In the genomic region with DNA sequence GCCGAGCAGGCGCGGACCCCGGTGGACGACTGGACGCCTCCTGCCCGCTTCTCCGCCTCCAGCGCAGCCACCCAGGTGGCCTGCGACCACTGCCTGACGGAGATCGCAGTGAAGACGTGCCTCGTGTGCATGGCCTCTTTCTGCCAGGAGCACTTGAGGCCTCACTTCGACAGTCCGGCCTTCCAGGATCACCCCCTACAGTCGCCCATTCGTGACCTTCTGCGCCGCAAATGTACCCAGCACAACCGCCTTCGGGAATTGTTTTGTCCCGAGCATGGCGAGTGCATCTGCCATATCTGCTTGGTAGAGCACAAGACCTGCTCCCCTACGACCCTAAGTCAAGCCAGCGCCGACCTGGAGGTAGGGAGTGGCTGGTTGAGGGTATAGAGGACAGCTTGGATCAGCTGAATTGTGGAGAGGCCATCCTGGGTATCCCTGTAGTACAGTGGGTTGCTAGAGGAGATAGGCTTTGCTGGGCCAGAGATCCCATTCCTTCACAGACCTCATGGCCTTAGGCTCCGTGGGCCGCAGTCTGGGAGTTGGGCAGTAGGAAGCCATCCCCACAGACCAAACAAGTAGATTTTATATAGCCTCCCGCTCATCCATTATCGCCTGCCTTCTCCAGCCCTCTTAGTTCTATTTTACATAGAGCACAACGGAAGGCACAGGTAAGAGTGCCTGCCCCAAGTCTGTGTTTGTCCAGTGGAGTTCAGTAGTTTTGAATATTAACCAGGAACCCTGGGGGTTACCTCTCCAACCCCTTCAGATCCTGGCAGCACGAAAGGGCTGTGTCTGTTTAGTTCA, we compare ENCODE assay signal across 8 mouse cellular contexts. TPM values are rescaled to one million over a fixed set of nuclear protein-coding genes. Genes with fewer than 3 reads are reported as not detected.
A peak's percentile ranks its signal among the peaks of the same experiment; 100 is the strongest.
DNase-seq lines count a peak whose midpoint lies in the region; ATAC-seq and TF ChIP-seq lines count a peak whose summit lies in the region.

No protein-coding gene starts in this region.

- TF ChIP-seq POLR2A in olfactory bulb, adult 2 months (IDR thresholded peaks at IDR 0.05; ENCODE audit: insufficient read depth, low read depth, low read length) = no peak

- no peaks in the 10 kb centered on the region for H3K27me3 ChIP-seq in heart, embryonic 13.5 days (replicated peaks)
- no peaks in the 10 kb centered on the region for H3K27me3 ChIP-seq in heart, embryonic 15.5 days
- peaks cover 38% of the 10 kb centered on the region for H3K27me3 ChIP-seq in limb, embryonic 13.5 days

- no peak for ATAC-seq in heart, embryonic 13.5 days (ENCODE audit: extremely low read depth, insufficient number of reproducible peaks, low FRiP score, low TSS enrichment)
- ATAC-seq in heart, embryonic 15.5 days (replicated peaks; ENCODE audit: insufficient number of reproducible peaks, insufficient read depth, low FRiP score, low read depth) = peak; percentile 3; the same call in 1 of the 2 replicates
- ATAC-seq in limb, embryonic 13.5 days (ENCODE audit: low FRiP score, low read depth) = peak; percentile 29; the same call in 1 of the 2 replicates

- WGBS in heart, embryonic 13.5 days = 18% methylated on average over 33 of the region's 33 CpGs
- WGBS in heart, embryonic 15.5 days = 17% methylated on average over 33 of the region's 33 CpGs
- WGBS in limb, embryonic 13.5 days = 24% methylated on average over 33 of the region's 33 CpGs
- WGBS in olfactory bulb, adult 2 months = 44% methylated on average over 33 of the region's 33 CpGs

- DNase-seq in heart, postnatal 4 days = no peak
- DNase-seq in MN1 (ENCODE audit: low spot score) = peak; percentile 38
- no peak for DNase-seq in cerebellum, postnatal 4 days (ENCODE audit: low spot score in 2 of 2)
- no peak for DNase-seq in adrenal gland, postnatal 10 days

- peak overlapping the region; percentile 89 for H3K9ac ChIP-seq in heart, embryonic 13.5 days
- H3K9ac ChIP-seq in heart, embryonic 15.5 days = peak overlapping the region; percentile 77
- peak overlapping the region; percentile 63 for H3K9ac ChIP-seq in limb, embryonic 13.5 days

- peaks cover under 1% of the 10 kb centered on the region; the same call in 1 of the 2 replicates for H3K36me3 ChIP-seq in heart, embryonic 13.5 days
- H3K36me3 ChIP-seq in heart, embryonic 15.5 days = no peaks in the 10 kb centered on the region
- no peaks in the 10 kb centered on the region for H3K36me3 ChIP-seq in limb, embryonic 13.5 days

- H3K27ac ChIP-seq in heart, embryonic 13.5 days (replicated peaks) = peak overlapping the region; percentile 76
- peak overlapping the region; percentile 67 for H3K27ac ChIP-seq in heart, embryonic 15.5 days
- H3K27ac ChIP-seq in limb, embryonic 13.5 days = no peak overlapping the region
- no peak overlapping the region for H3K27ac ChIP-seq in olfactory bulb, adult 2 months (ENCODE audit: insufficient read depth, low read depth, low read length)

- no peak for TF ChIP-seq CTCF in olfactory bulb, adult 2 months (IDR thresholded peaks at IDR 0.05; ENCODE audit: insufficient read depth, low read depth, low read length)

- H3K4me3 ChIP-seq in heart, embryonic 13.5 days = peak overlapping the region; percentile 82
- peak overlapping the region; percentile 73 for H3K4me3 ChIP-seq in heart, embryonic 15.5 days
- peak overlapping the region; percentile 52 for H3K4me3 ChIP-seq in limb, embryonic 13.5 days
- peak overlapping the region; percentile 42 for H3K4me3 ChIP-seq in olfactory bulb, adult 2 months (ENCODE audit: insufficient read depth, low read depth, low read length)

- peaks cover 48% of the 10 kb centered on the region for H3K4me1 ChIP-seq in heart, embryonic 13.5 days
- H3K4me1 ChIP-seq in heart, embryonic 15.5 days (replicated peaks) = peaks cover 37% of the 10 kb centered on the region
- 0 out of 2 replicates have a peak, but pooled peaks cover 5% of the 10 kb centered on the region for H3K4me1 ChIP-seq in limb, embryonic 13.5 days
- no peaks in the 10 kb centered on the region; the same call in 1 of the 2 replicates for H3K4me1 ChIP-seq in olfactory bulb, adult 2 months (ENCODE audit: control insufficient read depth, insufficient read depth, low read length)

- H3K4me2 ChIP-seq in heart, embryonic 13.5 days = peak overlapping the region; percentile 86
- peak overlapping the region; percentile 69 for H3K4me2 ChIP-seq in heart, embryonic 15.5 days
- H3K4me2 ChIP-seq in limb, embryonic 13.5 days (replicated peaks) = peak overlapping the region; percentile 70

- no peaks in the 10 kb centered on the region for H3K9me3 ChIP-seq in heart, embryonic 13.5 days
- H3K9me3 ChIP-seq in heart, embryonic 15.5 days (replicated peaks) = no peaks in the 10 kb centered on the region
- H3K9me3 ChIP-seq in limb, embryonic 13.5 days = no peaks in the 10 kb centered on the region

RNA-seq across cellular contexts. Expression of a gene that starts 0.7 kb away (rescaled TPM):
- polyA plus RNA-seq in heart, embryonic 13.5 days (2015; fragmentation: Nextera tagmentation; extraction: Ambion mirVana) = 14.1 and 14.8 TPM in 2 replicates
- 10 to 100 TPM; 31.3 to 32.8 TPM for total RNA-seq in heart, postnatal 4 days (2021)
- polyA plus RNA-seq in heart, embryonic 15.5 days (2015; fragmentation: Nextera tagmentation; extraction: Ambion mirVana) = 14.3 and 21.6 TPM in 2 replicates
- 5.4 and 6.7 TPM in 2 replicates for polyA plus RNA-seq in limb, embryonic 13.5 days (2015; fragmentation: Nextera tagmentation; extraction: Ambion mirVana)
- not detected in 2 replicates for polyA plus RNA-seq in olfactory bulb, adult 2 months (2012; ENCODE audit: insufficient read depth, insufficient read length, low replicate concordance, missing spikeins)
- total RNA-seq in adrenal gland, postnatal 10 days (2021) = 10 to 100 TPM; 84.3 to 86.7 TPM

RNA-seq across cellular contexts. Expression of a gene that starts 29.9 kb away (rescaled TPM):
- polyA plus RNA-seq in heart, embryonic 13.5 days (2015; fragmentation: Nextera tagmentation; extraction: Ambion mirVana) = 9.9 and 10.1 TPM in 2 replicates
- total RNA-seq in heart, postnatal 4 days (2021) = 1 to 10 TPM; 7.6 to 9.0 TPM
- polyA plus RNA-seq in heart, embryonic 15.5 days (2015; fragmentation: Nextera tagmentation; extraction: Ambion mirVana) = 8.6 and 11.0 TPM in 2 replicates
- 22.6 and 24.1 TPM in 2 replicates for polyA plus RNA-seq in limb, embryonic 13.5 days (2015; fragmentation: Nextera tagmentation; extraction: Ambion mirVana)
- not detected in 2 replicates for polyA plus RNA-seq in olfactory bulb, adult 2 months (2012; ENCODE audit: insufficient read depth, insufficient read length, low replicate concordance, missing spikeins)
- total RNA-seq in adrenal gland, postnatal 10 days (2021) = 10 to 100 TPM in 1 of 2 experiments, 1 to 10 TPM in 1; 9.1 to 10.9 TPM

RNA-seq across cellular contexts. Expression of a gene that starts 33.2 kb away (rescaled TPM):
- not detected in 2 replicates for polyA plus RNA-seq in heart, embryonic 13.5 days (2015; fragmentation: Nextera tagmentation; extraction: Ambion mirVana)
- not detected for total RNA-seq in heart, postnatal 4 days (2021)
- not detected in 2 replicates for polyA plus RNA-seq in heart, embryonic 15.5 days (2015; fragmentation: Nextera tagmentation; extraction: Ambion mirVana)
- polyA plus RNA-seq in limb, embryonic 13.5 days (2015; fragmentation: Nextera tagmentation; extraction: Ambion mirVana) = not detected in 2 replicates
- polyA plus RNA-seq in olfactory bulb, adult 2 months (2012; ENCODE audit: insufficient read depth, insufficient read length, low replicate concordance, missing spikeins) = not detected in 2 replicates
- not detected for total RNA-seq in adrenal gland, postnatal 10 days (2021)

RNA-seq across cellular contexts. Expression of a gene that starts 44.7 kb away (rescaled TPM):
- polyA plus RNA-seq in heart, embryonic 13.5 days (2015; fragmentation: Nextera tagmentation; extraction: Ambion mirVana) = 44.6 and 49.1 TPM in 2 replicates
- 10 to 100 TPM; 38.7 to 39.6 TPM for total RNA-seq in heart, postnatal 4 days (2021)
- polyA plus RNA-seq in heart, embryonic 15.5 days (2015; fragmentation: Nextera tagmentation; extraction: Ambion mirVana) = 44.2 and 51.1 TPM in 2 replicates
- polyA plus RNA-seq in limb, embryonic 13.5 days (2015; fragmentation: Nextera tagmentation; extraction: Ambion mirVana) = 77.2 and 80.8 TPM in 2 replicates
- not detected in 2 replicates for polyA plus RNA-seq in olfactory bulb, adult 2 months (2012; ENCODE audit: insufficient read depth, insufficient read length, low replicate concordance, missing spikeins)
- 100 to 1,000 TPM; 116 to 118 TPM for total RNA-seq in adrenal gland, postnatal 10 days (2021)

Comparison
In these comparisons a context has a peak if more than half of its experiments do, and no peak if none do; other contexts are left out.
1. H3K27ac ChIP-seq: peak in heart, embryonic 13.5 days (single experiment) and heart, embryonic 15.5 days (single experiment); none in limb, embryonic 13.5 days (single experiment) and olfactory bulb, adult 2 months (single experiment).
2. Peak in every context shown above with its lines, with median percentiles within 50 percentile points of each other: H3K4me2 ChIP-seq, H3K4me3 ChIP-seq and H3K9ac ChIP-seq.